Mouse (Mus musculus): ENCODE measurements at regions not wholly inside any gene's neighbourhood (a gene's known extent, or its start where the extent isn't known, plus 50 kb on each side); places are given as distances from the start of the nearest gene placed in this dataset.

DNA sequence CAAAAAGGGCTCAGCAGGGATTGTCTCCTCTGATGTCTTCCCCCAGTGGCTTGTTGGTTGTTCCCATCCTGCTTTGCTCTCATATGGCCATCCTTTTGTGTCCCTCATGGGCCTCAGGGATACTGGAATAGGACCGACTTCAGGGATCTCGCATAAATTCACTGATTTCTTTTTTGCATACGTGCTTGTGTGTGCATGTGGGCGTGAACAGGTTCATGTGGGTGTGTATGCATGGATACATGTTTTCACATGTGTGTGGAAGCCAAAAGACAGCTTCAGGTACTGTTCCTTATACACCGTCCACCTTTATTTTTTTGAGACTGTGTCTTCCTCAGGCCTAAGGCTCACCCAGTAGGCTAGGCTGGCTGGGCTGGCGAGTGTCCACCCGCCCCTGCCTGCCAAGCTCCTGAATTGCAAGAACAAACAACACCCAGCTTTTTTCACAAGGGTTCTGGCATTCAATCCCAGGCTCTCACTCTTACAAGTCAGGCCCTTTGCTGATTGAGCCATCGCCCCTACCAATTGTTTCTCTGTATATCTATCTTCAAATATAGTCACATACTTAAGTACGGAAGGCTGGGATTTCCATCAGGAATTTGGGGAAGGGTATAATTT lies 127.0 kb upstream of the Hmgn3 start:
- no peak for DNase-seq (ENCODE audit: low spot score in 2 of 2)

DNA sequence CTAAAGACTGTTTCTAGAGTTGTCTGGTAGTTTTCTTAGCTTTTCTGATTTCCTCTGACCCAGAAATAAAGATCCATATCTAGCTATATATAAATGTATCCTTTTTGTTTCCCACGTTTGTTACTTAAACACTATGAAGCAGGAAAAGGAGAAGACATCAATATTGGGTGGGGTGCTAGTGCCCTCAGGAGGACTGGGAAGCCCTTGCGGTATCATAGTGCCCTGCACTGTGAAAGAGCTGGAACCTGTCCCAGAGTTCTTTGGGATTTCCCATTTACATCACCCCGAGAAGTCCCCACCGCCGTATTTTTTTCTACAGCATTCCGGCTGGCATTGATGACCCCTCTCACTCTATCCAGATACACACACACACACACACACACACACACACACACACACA lies 119.3 kb upstream of the Hmgn3 start:
- DNase-seq (ENCODE audit: low spot score in 2 of 2): no peak

DNA sequence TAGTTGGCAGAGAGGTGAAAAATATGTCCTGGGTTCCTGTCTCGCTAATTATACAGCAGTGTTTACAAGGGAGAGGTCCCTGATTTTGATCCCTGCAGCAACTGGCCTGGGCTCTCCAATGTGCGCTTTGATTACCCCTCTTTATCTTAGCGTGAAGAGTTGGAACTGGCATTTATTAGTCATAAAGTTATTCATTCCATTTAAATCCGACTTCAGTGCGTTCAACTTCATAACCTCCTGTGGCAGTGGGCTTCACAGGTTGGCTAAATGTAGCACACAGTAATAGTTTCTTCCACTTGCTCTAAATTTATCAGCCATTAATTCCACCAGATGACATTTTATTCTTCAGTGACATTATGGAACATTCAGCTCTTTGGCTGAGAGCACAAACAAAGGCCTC lies 113.0 kb upstream of the Hmgn3 start:
- no peak for DNase-seq (ENCODE audit: low spot score in 2 of 2)

DNA sequence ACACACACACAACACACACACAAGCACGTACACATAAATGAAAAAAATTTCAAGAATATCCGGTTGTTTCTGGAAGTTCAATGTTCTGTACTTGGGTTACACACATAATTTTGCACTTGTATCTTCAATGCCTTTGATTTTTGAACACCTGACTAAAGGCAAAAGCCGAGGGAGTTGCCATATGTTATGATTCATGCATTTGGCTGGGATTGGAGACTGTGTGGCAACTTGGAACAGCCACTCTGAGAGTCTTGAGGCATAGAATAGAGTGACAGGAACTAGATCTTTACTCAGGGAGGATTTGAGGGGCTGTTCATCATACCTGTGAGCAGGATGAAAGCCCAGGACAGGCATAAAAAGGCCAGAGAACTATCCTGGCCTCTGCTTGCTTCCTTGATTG lies 112.5 kb upstream of the Hmgn3 start:
- no peak for DNase-seq (ENCODE audit: low spot score in 2 of 2)

DNA sequence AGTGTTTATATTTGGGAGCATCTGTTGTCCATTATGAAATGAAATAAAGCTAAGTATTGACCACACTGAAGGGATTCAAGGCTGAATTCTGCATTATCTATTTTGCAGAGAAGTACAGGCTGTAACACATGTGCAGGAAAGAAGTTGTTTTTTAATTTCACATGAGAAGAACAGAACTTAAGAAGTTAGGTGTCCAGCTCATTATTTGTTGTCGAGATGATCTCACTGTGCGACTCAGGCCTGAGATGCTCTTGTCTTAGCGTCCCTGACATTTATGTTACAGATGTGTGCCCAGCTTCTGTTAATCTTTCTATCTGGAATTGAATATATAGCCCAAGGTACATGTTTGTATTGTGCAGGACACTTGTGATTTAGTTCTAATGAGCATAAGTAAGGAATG lies 112.0 kb upstream of the Hmgn3 start:
- no peak for DNase-seq (ENCODE audit: low spot score in 2 of 2)

DNA sequence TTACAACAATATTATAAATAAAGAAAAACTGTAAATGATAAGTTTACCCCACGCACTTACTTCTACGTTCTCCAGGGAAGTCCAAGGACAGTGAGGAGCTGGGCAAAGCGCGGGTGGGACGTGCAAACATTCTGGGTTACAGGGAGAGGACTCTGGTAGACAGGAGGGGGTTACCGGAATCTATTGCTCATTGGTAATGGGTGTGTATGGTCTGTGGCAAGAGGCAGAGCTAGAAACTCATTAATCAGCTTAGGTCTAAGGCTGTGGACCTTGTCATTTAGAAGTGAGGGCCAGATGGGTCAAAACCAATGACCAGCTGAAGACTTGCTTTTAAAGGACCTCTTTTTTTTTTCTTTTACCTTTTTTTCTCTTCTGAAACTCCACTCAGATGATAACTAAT lies 107.9 kb upstream of the Hmgn3 start:
- no peak for DNase-seq (ENCODE audit: low spot score in 2 of 2)

DNA sequence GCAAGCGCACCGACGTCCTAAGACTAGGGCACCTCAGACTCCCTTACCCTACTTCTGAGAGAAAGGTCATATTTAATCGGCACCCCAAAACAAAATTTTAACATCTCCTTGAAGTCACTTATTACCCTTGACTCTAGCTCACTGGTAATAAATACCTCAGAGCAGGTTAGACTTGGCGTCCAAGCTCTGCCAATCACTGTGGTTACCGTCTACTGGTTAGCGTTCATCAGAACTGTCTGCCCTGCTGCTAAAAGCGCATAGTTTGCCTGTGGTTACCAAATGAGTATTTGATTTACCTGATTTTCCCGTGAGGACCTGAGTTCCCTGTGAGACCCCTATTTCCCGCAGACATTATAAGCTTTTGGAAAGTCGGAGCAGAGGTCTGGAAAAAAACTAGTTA lies 107.3 kb upstream of the Hmgn3 start:
- no peak for DNase-seq (ENCODE audit: low spot score in 2 of 2)

DNA sequence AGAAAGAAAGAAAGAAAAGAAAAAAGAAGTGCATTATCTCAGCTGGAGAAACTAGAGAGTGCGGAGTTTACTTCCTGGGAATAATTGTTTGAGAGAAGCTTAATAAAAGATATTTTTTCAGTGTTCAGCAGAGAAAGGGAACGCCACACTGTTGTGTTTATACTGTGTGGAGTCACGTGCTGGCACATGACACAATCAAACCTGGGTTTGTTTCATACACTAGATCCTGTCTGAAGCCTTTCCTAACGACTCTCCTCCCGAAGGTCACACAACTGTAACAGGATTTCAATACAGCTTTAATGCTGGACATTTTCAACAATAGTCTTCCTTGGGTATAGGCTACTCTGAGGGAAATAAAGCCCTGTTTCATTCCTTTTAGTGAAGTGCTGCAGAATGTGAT lies 105.3 kb upstream of the Hmgn3 start:
- no peak for DNase-seq (ENCODE audit: low spot score in 2 of 2)

DNA sequence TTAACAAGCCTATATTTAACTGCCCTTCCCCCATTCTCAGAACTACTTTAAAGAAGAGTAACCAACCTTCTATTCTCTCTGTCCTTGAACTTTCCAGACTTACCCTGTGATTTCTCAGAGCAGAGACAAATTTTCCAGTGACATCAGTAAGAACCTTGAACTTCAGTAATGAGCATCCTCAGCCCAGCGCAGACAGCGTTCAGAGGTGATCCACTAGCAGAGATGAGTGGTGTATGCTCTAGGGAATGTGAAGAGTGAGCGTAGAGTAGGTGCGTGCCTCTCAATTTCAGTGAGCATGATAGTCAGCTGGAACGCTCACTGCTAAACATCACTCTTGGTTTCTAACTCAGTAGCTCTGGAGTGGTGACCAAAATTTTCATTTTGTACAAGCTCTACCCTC lies 103.4 kb upstream of the Hmgn3 start:
- DNase-seq (ENCODE audit: low spot score in 2 of 2): no peak

DNA sequence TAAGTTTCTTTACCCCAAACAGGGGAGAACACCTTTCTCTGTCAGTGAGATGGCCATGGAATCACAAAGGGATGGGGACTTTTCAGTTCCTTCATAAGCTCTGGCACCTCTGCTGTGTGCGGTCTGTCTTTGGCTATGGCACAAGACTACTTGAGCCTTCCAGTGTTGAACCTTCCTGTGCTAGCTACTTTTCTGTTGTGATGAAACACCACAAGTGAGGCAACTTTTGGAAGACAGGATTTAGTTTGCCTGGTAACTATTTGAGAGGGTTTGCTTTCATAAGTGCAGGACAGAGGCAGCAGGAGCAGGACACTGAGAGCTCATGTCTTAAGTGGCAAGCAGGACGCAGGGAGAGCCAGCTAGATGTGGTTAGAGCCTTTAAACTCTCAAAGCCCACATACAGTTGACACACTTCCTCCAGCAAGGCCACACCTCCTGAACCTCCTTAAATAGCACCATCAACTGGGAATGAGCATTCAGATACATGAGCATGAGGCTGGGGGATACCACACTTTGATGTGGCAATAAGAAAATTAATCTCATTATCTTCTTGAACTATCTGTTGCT lies 101.8 kb upstream of the Hmgn3 start:
- no peak for DNase-seq (ENCODE audit: low spot score in 2 of 2)

DNA sequence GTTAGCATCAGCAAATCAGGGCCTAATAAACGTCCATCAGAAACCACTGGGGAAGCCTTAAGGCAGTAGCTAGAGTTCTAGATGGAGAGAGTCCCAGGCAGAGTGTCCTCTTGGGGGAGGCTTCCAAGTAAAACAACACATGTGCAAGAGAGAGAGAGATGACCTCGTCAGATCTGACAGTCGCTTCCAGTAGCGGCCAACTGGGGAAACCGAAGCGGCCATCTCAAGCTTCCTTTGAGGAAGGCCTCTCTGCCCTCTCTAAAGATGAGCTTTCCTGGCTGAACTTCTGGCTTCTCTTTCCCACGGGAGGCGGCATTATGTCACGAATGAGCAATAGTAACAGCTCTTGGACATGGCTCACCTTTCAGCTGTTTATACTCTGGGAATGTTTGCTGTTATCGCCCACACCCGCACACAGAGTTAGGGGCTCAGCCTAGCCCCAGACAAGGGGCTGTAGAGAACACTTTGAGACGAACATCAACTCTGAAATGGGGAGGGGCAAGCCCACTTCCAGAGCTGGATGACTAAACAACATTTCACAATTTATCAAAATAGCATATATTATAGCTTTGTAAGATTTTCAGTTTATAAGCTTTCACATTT lies 100.7 kb upstream of the Hmgn3 start:
- DNase-seq (ENCODE audit: low spot score in 2 of 2): peak; percentile 10 to 33

DNA sequence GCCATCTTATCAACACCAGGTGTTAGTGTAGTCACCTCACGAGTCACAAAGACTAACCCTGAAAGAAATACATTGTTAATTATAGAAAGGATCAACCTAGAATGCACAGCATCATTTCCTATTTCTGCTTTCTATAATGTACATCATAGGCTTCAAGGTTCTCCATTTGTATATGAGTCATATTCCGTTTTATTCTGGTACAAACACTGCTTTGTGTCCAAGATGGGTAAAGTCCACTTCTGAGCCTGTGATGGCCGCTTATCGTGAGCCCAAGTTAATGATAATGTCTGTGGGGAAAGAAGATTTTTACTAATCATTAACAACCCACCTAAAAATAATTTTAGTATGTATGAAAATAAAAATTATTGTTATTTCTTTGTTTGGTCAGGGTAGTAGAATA lies 94.6 kb upstream of the Hmgn3 start:
- no peak for DNase-seq (ENCODE audit: low spot score in 2 of 2)

DNA sequence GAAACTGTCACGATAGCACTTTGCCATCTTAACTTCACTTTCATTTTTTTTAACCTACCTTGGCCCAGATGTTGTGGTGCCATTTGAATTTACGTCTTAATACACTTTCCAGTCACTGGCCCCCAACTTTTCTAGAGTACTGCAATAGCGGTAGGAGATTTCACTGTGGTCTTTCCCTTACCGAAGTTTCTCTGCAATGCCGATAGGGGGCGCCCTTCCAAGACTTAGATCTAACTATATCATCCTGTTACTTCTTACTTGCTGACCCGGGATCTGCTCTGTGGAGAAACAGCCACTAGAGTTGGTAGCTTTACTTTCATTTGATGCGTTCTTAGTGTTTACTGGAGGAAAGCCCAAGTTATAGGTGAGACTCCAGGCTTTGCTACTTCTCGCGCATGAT lies 92.6 kb upstream of the Hmgn3 start:
- no peak for DNase-seq (ENCODE audit: low spot score in 2 of 2)

DNA sequence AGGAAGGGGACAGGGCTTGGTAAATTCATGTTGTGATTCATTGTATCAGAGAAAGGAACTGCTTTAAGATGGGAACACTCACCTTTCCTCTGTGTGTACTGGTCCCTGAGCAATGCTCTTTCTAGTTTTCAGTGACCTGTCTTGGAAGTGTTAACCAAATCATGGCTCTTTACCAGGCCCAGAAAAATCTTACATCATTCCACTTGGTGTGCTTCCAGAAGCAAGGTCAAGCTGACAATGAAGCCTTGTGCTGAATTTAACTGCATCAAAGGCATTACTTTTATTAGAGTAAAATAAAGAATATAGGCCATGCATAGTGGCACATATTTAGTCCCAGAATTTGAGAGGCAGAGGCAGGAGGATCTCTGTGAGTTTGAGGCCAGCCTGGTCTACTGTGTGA lies 75.4 kb upstream of the Hmgn3 start:
- DNase-seq (ENCODE audit: low spot score in 2 of 2): no peak

DNA sequence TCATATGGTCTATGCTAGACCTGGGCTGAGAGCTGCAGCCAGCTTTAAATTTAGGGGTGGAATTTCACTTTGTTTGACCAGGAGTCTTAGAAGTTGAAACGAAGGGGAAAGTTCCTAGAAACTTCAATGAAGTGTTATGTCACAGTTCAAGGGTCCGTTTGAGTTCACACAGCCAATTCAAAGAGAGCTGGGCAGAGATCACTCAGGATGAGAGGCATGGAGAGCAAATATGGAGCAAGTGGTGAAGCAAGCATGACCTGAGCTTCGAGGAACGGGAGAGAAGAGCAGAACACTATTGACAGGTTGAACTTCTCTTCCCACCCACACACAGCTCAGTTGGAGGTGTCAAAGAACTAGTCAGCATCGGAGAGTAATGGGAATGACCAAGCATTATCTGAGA lies 56.1 kb upstream of the Hmgn3 start:
- no peak for DNase-seq (ENCODE audit: low spot score in 2 of 2)

DNA sequence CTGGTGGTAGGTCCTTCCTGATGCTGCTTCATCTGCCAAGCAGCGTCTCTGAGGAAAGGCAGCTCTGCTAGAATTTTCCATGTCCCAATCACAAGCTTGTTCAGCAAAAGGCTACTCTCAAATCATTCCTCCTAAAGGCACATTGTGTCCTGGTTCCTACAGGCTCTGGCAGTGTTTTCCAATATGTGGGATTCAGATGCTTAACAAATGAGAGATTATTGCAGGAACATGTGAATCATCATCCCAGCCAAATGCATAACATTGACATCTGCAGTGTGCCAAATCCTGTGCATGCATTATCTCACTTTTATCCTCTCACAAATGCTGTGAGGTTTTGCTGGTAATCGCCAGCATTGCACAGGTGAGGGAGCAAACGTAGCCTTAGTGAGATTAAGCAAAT lies 53.3 kb upstream of the Hmgn3 start:
- no peak for DNase-seq (ENCODE audit: low spot score in 2 of 2)

DNA sequence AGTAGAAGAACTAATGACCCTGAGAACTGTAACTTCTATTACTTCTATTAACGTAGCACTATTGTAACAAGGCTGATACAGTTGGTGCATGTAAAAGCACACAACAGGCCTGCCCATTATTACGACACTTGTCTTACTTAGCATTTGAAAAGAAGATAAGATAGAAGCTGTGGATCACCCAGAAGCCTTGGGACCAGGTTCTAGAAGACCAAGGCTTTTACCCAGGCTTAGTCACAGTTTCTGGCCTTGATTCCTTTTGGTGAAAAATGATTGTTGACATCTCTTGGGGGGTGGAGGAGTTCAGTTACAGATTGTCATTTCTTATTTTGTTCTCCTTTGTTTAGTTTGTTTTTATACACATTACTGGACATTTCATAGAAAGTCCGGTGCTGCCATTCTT lies 52.7 kb upstream of the Hmgn3 start:
- no peak for DNase-seq (ENCODE audit: low spot score in 2 of 2)

DNA sequence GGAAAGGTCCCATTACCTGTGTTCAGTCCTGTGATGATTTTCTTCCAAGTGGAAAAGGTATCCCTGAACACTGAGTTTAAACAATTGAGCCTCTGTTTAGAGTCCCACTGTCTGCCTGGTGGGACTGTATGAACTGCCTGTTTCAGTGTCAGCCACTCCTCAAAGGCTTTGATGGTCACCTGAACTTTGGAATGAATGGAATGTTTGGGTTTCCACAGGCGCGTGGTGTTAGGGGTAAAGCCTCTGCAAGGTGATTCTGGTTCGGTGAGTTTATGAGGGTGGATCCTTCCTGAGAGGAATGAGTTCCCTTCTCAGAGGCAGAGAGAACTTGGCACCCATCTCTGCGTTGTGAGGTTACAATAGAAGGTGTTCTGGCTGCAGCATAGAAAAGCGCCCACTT lies 50.5 kb upstream of the Hmgn3 start:
- no peak for DNase-seq (ENCODE audit: low spot score in 2 of 2)

All from gastrocnemius, adult 8-10 months (tissue).